Mouse (Mus musculus) neural tube, embryonic 13.5 days (tissue): Measurements from ENCODE around the gene Hmcn1. TPM values are rescaled to one million over a fixed set of nuclear protein-coding genes. Genes with fewer than 3 reads are reported as not detected.

Experiments
- ATAC-seq: fragments of 200-750 bp; cut with Nextera tagmentation; 2 replicates; pipeline ENCODE4 v1.8.0; 2017; ENCODE audit warnings: low read depth, mild to moderate bottlenecking, moderate TSS enrichment, moderate library complexity
- H3K27ac ChIP-seq: fragments of 300-500 bp; sonication (generic); replicated peaks from 2 replicates; pipeline ENCODE4 v1.5.1; 2015; ENCODE audit warnings: moderate library complexity, mild to moderate bottlenecking, inconsistent platforms
- H3K27me3 ChIP-seq: fragments of 300-500 bp; sonication (generic); 2 replicates; pipeline ENCODE4 v1.6.1; 2015; ENCODE audit warnings: mild to moderate bottlenecking, inconsistent platforms
- H3K36me3 ChIP-seq: fragments of 300-500 bp; sonication (generic); 2 replicates; pipeline ENCODE4 v1.6.1; 2015; ENCODE audit warnings: mild to moderate bottlenecking, inconsistent platforms
- H3K4me1 ChIP-seq: fragments of 300-500 bp; sonication (generic); replicated peaks from 2 replicates; pipeline ENCODE4 v1.6.1; 2015; ENCODE audit warnings: inconsistent platforms
- H3K4me2 ChIP-seq: fragments of 300-500 bp; sonication (generic); 2 replicates; pipeline ENCODE4 v1.6.1; 2015; ENCODE audit warnings: inconsistent platforms, mild to moderate bottlenecking, moderate library complexity
- H3K4me3 ChIP-seq: fragments of 300-500 bp; sonication (generic); 2 replicates; pipeline ENCODE4 v1.5.1; 2015; ENCODE audit warnings: mild to moderate bottlenecking, inconsistent platforms
- H3K9ac ChIP-seq: fragments of 300-500 bp; sonication (generic); 2 replicates; pipeline ENCODE4 v1.6.1; 2015; ENCODE audit warnings: moderate library complexity, mild to moderate bottlenecking, inconsistent platforms
- H3K9me3 ChIP-seq: fragments of 300-500 bp; sonication (generic); 2 replicates; pipeline ENCODE4 v1.6.1; 2016; ENCODE audit warnings: inconsistent platforms
- WGBS: fragments of 180-500 bp; shearing (Covaris S2); methylation state at CpG from one replicate; pipeline ENCODE4 v1.1.7; 2015; 5-methylcytosine and 5-hydroxymethylcytosine counted together
- polyA plus RNA-seq: library from polyadenylated mRNA; unstranded; fragments of >200 nt; fragmentation: Nextera tagmentation; extraction: Ambion mirVana; gene quantifications from 2 replicates; pipeline ENCODE4 v1.2.1, GENCODE M21; 2015

Gene Hmcn1
- polyA plus RNA-seq, 1 experiment from 2014 or later, result 2.5 TPM

- H3K9ac ChIP-seq, result no peak overlapping the region
- H3K9me3 ChIP-seq, result no peaks in the 10 kb centered on the region
- H3K4me1 ChIP-seq, result 0 out of 2 replicates have a peak, but pooled peaks cover under 1% of the 10 kb centered on the region
- ATAC-seq, result no peak
- no peaks in the 10 kb centered on the region for H3K27me3 ChIP-seq
- no peak overlapping the region for H3K27ac ChIP-seq
- no peak overlapping the region for H3K4me3 ChIP-seq
- no peaks in the 10 kb centered on the region for H3K36me3 ChIP-seq
- H3K4me2 ChIP-seq, result no peak overlapping the region
- WGBS, result 52% methylated on average over 6 of the region's 6 CpGs
These were observed 73.0 kb downstream of the Hmcn1 start for GRCm38 (mm10) chr1:150920276-150920675.

GRCm38 (mm10) chr1:150914936-150915335, 78.3 kb downstream of the Hmcn1 start:
- Histone ChIP-seq H3K4me3 (no peak overlapping the region), H3K9ac (no peak overlapping the region), H3K4me2 (no peak overlapping the region), H3K4me1 (0 out of 2 replicates have a peak, but pooled peaks cover 5% of the 10 kb centered on the region), H3K36me3 (no peaks in the 10 kb centered on the region), H3K9me3 (no peaks in the 10 kb centered on the region), H3K27me3 (no peaks in the 10 kb centered on the region), H3K27ac (no peak overlapping the region)
- 92% methylated on average over 2 of the region's 2 CpGs for WGBS
- ATAC-seq, result no peak

- no peak overlapping the region for H3K27ac ChIP-seq
- H3K4me3 ChIP-seq, result no peak overlapping the region
- H3K9me3 ChIP-seq, result no peaks in the 10 kb centered on the region
- ATAC-seq, result no peak
- no peak overlapping the region for H3K9ac ChIP-seq
- whole genome bisulfite sequencing, result 87% methylated on average over 5 of the region's 5 CpGs
- 0 out of 2 replicates have a peak, but pooled peaks cover 5% of the 10 kb centered on the region for H3K4me1 ChIP-seq
- no peak overlapping the region for H3K4me2 ChIP-seq
- H3K36me3 ChIP-seq, result no peaks in the 10 kb centered on the region
- H3K27me3 ChIP-seq, result no peaks in the 10 kb centered on the region
These were observed 79.6 kb downstream of the Hmcn1 start for GRCm38 (mm10) chr1:150913586-150914136.

- H3K27ac ChIP-seq, result no peak overlapping the region
- no peak overlapping the region for H3K9ac ChIP-seq
- H3K4me3 ChIP-seq, result no peak overlapping the region
- H3K4me2 ChIP-seq, result no peak overlapping the region
- ATAC-seq, result no peak
- H3K4me1 ChIP-seq, result no peaks in the 10 kb centered on the region
- H3K9me3 ChIP-seq, result no peaks in the 10 kb centered on the region
- no peaks in the 10 kb centered on the region for H3K27me3 ChIP-seq
- WGBS, result 82% methylated on average over 2 of the region's 2 CpGs
- H3K36me3 ChIP-seq, result no peaks in the 10 kb centered on the region
These were observed 83.6 kb downstream of the Hmcn1 start for GRCm38 (mm10) chr1:150909642-150910041.

GRCm38 (mm10) chr1:150893677-150894188, 99.5 kb downstream of the Hmcn1 start:
- Histone ChIP-seq H3K27me3 (no peaks in the 10 kb centered on the region), H3K9me3 (no peaks in the 10 kb centered on the region), H3K4me1 (peaks cover 9% of the 10 kb centered on the region), H3K4me3 (no peak overlapping the region), H3K36me3 (no peaks in the 10 kb centered on the region), H3K4me2 (no peak overlapping the region), H3K9ac (no peak overlapping the region), H3K27ac (no peak overlapping the region)
- no peak for ATAC-seq
- WGBS, result 83% methylated on average over 5 of the region's 5 CpGs

GRCm38 (mm10) chr1:150890017-150890416, 103.2 kb downstream of the Hmcn1 start:
- no peaks in the 10 kb centered on the region for H3K4me1 ChIP-seq
- no peak overlapping the region for H3K4me3 ChIP-seq
- H3K9me3 ChIP-seq, result no peaks in the 10 kb centered on the region
- ATAC-seq, result no peak
- no peak overlapping the region for H3K4me2 ChIP-seq
- no peaks in the 10 kb centered on the region for H3K27me3 ChIP-seq
- H3K27ac ChIP-seq, result no peak overlapping the region
- H3K9ac ChIP-seq, result no peak overlapping the region
- no peaks in the 10 kb centered on the region for H3K36me3 ChIP-seq
- WGBS, result 72% methylated on average over 4 of the region's 4 CpGs

GRCm38 (mm10) chr1:150886267-150886666, 107.0 kb downstream of the Hmcn1 start:
- Histone ChIP-seq H3K27me3 (no peaks in the 10 kb centered on the region), H3K36me3 (no peaks in the 10 kb centered on the region), H3K9me3 (no peaks in the 10 kb centered on the region), H3K4me2 (no peak overlapping the region), H3K9ac (no peak overlapping the region), H3K27ac (no peak overlapping the region), H3K4me1 (no peaks in the 10 kb centered on the region), H3K4me3 (no peak overlapping the region)
- ATAC-seq, result no peak
- 74% methylated on average over 1 of the region's 1 CpGs for WGBS

GRCm38 (mm10) chr1:150878421-150878820, 114.8 kb downstream of the Hmcn1 start:
- H3K27ac ChIP-seq, result no peak overlapping the region
- no peak for ATAC-seq
- no peak overlapping the region for H3K9ac ChIP-seq
- H3K4me3 ChIP-seq, result no peak overlapping the region
- H3K36me3 ChIP-seq, result no peaks in the 10 kb centered on the region
- H3K27me3 ChIP-seq, result no peaks in the 10 kb centered on the region
- H3K4me2 ChIP-seq, result no peak overlapping the region
- no peaks in the 10 kb centered on the region for H3K9me3 ChIP-seq
- WGBS, result 86% methylated on average over 7 of the region's 7 CpGs
- H3K4me1 ChIP-seq, result no peaks in the 10 kb centered on the region; the same call in 1 of the 2 replicates

GRCm38 (mm10) chr1:150877920-150878319, 115.3 kb downstream of the Hmcn1 start:
- Histone ChIP-seq H3K4me2 (no peak overlapping the region), H3K4me3 (no peak overlapping the region), H3K9ac (no peak overlapping the region), H3K27ac (no peak overlapping the region), H3K36me3 (no peaks in the 10 kb centered on the region), H3K9me3 (no peaks in the 10 kb centered on the region), H3K27me3 (no peaks in the 10 kb centered on the region), H3K4me1 (no peaks in the 10 kb centered on the region; the same call in 1 of the 2 replicates)
- 79% methylated on average over 4 of the region's 4 CpGs for WGBS
- ATAC-seq, result no peak

- 71% methylated on average over 5 of the region's 5 CpGs for WGBS
- Histone ChIP-seq H3K27ac (no peak overlapping the region), H3K4me2 (no peak overlapping the region), H3K4me1 (no peaks in the 10 kb centered on the region; the same call in 1 of the 2 replicates), H3K36me3 (no peaks in the 10 kb centered on the region), H3K9me3 (no peaks in the 10 kb centered on the region), H3K27me3 (no peaks in the 10 kb centered on the region), H3K4me3 (no peak overlapping the region), H3K9ac (no peak overlapping the region)
- no peak for ATAC-seq
These were observed 119.2 kb downstream of the Hmcn1 start for GRCm38 (mm10) chr1:150874025-150874424.

GRCm38 (mm10) chr1:150873231-150873630, 120.0 kb downstream of the Hmcn1 start:
- Histone ChIP-seq H3K27ac (no peak overlapping the region), H3K4me3 (no peak overlapping the region), H3K4me2 (no peak overlapping the region), H3K27me3 (no peaks in the 10 kb centered on the region), H3K36me3 (no peaks in the 10 kb centered on the region), H3K9me3 (no peaks in the 10 kb centered on the region), H3K9ac (no peak overlapping the region), H3K4me1 (no peaks in the 10 kb centered on the region; the same call in 1 of the 2 replicates)
- 65% methylated on average over 6 of the region's 6 CpGs for WGBS
- ATAC-seq, result no peak

GRCm38 (mm10) chr1:150872105-150872504, 121.1 kb downstream of the Hmcn1 start:
- Histone ChIP-seq H3K36me3 (no peaks in the 10 kb centered on the region), H3K27ac (no peak overlapping the region), H3K27me3 (no peaks in the 10 kb centered on the region), H3K4me1 (no peaks in the 10 kb centered on the region; the same call in 1 of the 2 replicates), H3K9me3 (no peaks in the 10 kb centered on the region), H3K9ac (no peak overlapping the region), H3K4me2 (no peak overlapping the region), H3K4me3 (no peak overlapping the region)
- no peak for ATAC-seq
- WGBS, result 92% methylated on average over 3 of the region's 3 CpGs

- ATAC-seq, result no peak
- Histone ChIP-seq H3K4me2 (no peak overlapping the region), H3K4me1 (no peaks in the 10 kb centered on the region; the same call in 1 of the 2 replicates), H3K27me3 (no peaks in the 10 kb centered on the region), H3K9me3 (no peaks in the 10 kb centered on the region), H3K36me3 (no peaks in the 10 kb centered on the region), H3K27ac (no peak overlapping the region), H3K4me3 (no peak overlapping the region), H3K9ac (no peak overlapping the region)
These were observed 124.0 kb downstream of the Hmcn1 start for GRCm38 (mm10) chr1:150869189-150869588.
